In genomic region chr6:107552511-107552910, GRCm38 (mm10) we compare ENCODE assay signal across 20 mouse cellular contexts. TPM values are rescaled to one million over a fixed set of nuclear protein-coding genes. Genes with fewer than 3 reads are reported as not detected.
"Had no signal": no experiment of that assay in that cellular context is flagged by ENCODE, and none has a peak within 500 bp of the region (broad histone marks: within the 10 kb centered on the region; RNA-seq: fewer than 3 reads in every experiment).

No protein-coding gene starts in this region.

- H3K4me1 ChIP-seq: lung, embryonic 15.5 days; megakaryocyte, embryonic 14.5 days; midbrain, embryonic 15.5 days; stomach, embryonic 15.5 days had no signal

- H3K27ac ChIP-seq: lung, embryonic 15.5 days; macrophage; midbrain, embryonic 13.5 days; midbrain, embryonic 15.5 days; neural tube, embryonic 12.5 days; stomach, embryonic 15.5 days; stomach, postnatal 0 days had no signal

- H3K4me2 ChIP-seq: lung, embryonic 15.5 days; midbrain, embryonic 11.5 days; midbrain, embryonic 13.5 days; midbrain, embryonic 15.5 days; neural tube, embryonic 12.5 days; stomach, embryonic 15.5 days had no signal

- DNase-seq: liver, postnatal 0 days; lung, adult 2 months; lung, postnatal 14 days; lung, postnatal 36 days; right cerebral cortex, postnatal 14 days; thymus, adult 2 months; thymus, postnatal 25 days; thymus, postnatal 4 days had no signal

- ATAC-seq: liver, postnatal 0 days; lung, postnatal 0 days; midbrain, embryonic 13.5 days; midbrain, embryonic 15.5 days had no signal

- H3K9me3 ChIP-seq: lung, embryonic 15.5 days; megakaryocyte, embryonic 14.5 days; midbrain, embryonic 13.5 days; midbrain, embryonic 15.5 days; neural tube, embryonic 12.5 days; stomach, embryonic 15.5 days had no signal

- H3K9ac ChIP-seq: liver, postnatal 0 days; lung, embryonic 15.5 days; midbrain, embryonic 13.5 days; midbrain, embryonic 15.5 days; neural tube, embryonic 12.5 days; stomach, embryonic 15.5 days had no signal

- H3K27me3 ChIP-seq: lung, embryonic 15.5 days; megakaryocyte, embryonic 14.5 days; midbrain, embryonic 13.5 days; midbrain, embryonic 15.5 days; neural tube, embryonic 12.5 days; stomach, embryonic 15.5 days had no signal

- H3K4me3 ChIP-seq: lung, embryonic 15.5 days; megakaryocyte, embryonic 14.5 days; midbrain, embryonic 13.5 days; midbrain, embryonic 15.5 days; neural tube, embryonic 12.5 days; stomach, embryonic 15.5 days had no signal

- H3K36me3 ChIP-seq: lung, embryonic 15.5 days; midbrain, embryonic 13.5 days; midbrain, embryonic 15.5 days; neural tube, embryonic 12.5 days; stomach, embryonic 15.5 days had no signal

RNA-seq across cellular contexts. Expression of gene Lrrn1, which starts 22.9 kb away (rescaled TPM):
- total RNA-seq: megakaryocyte progenitor cell, adult 5-6 weeks; neutrophil, adult 5-6 weeks had no signal
- polyA plus RNA-seq: macrophage had no signal
